Mouse (Mus musculus) testis, adult 2 months (tissue): ENCODE results near the gene Rabif.

Experiments used
- CTCF ChIP-seq: fragments of 200-500 bp; IDR thresholded peaks from 2 replicates; pipeline ENCODE4 v1.5.1; 2012; ENCODE audit warnings: low read depth, mild to moderate bottlenecking, inconsistent platforms, low read length, moderate library complexity; ENCODE audit not compliant: control insufficient read depth, insufficient read depth, insufficient replicate concordance
- POLR2A ChIP-seq: fragments of 200-500 bp; IDR thresholded peaks from 2 replicates; pipeline ENCODE4 v1.6.1; 2012; ENCODE audit warnings: low read depth, mild to moderate bottlenecking, inconsistent platforms, low read length, moderate library complexity; ENCODE audit not compliant: control insufficient read depth

DNA sequence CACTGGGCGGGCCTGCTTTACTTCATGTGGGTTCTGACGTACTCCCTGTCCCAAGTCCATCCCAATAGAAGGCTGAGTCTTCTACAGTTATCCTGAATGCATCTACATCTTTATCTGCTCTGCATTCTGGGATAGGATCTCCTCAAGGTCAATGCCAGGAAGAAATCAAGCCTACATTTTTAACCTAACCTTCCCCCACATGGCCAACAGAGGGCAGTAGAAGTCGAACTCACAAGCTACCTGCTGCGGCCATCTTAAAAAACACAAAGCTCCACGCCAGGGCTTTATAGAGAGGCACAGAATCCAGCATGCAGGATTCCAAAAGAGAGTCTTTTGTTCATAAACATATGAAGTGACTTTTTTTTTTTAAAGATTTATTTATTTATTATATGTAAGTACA is 30.0 kb downstream of the Rabif start:
- TF ChIP-seq POLR2A, result no peak
- TF ChIP-seq CTCF, result peak; percentile 16; the same call in 1 of the 2 replicates
